Mouse (Mus musculus) common myeloid progenitor, adult 5-6 weeks (primary cell): ENCODE results near the gene Fem1b. TPM values are rescaled to one million over a fixed set of nuclear protein-coding genes. Genes with fewer than 3 reads are reported as not detected.
A peak's percentile ranks its signal among the peaks of the same experiment; 100 is the strongest.
"Not testable (repeated sequence)": the region's sequence is repeated elsewhere in the genome, so short reads cannot be mapped to it uniquely, and the experiment has no call there.

Experiments
- ATAC-seq: replicated peaks from 2 replicates; pipeline ENCODE4 v1.8.0; 2016; ENCODE audit warnings: low read depth, mild to moderate bottlenecking, moderate TSS enrichment, inconsistent platforms; ENCODE audit not compliant: poor library complexity, severe bottlenecking
- total RNA-seq: library from RNA; stranded (forward); fragments of 200-1000, 187-1606 nt; gene quantifications from 2 replicates; pipeline ENCODE4 v1.2.3, GENCODE M21; 2017

Fem1b gene
- total RNA-seq, 1 experiment from 2014 or later, result 67.7 TPM

GRCm38 (mm10) chr9:62828662-62829086 is 16.9 kb upstream of the Fem1b start:
- peak; percentile 97 for ATAC-seq

GRCm38 (mm10) chr9:62827939-62828652 is 16.4 kb upstream of the Fem1b start:
- peak; percentile 31 for ATAC-seq

- ATAC-seq, result no peak
Observed at GRCm38 (mm10) chr9:62826456-62826855, 14.7 kb upstream of the Fem1b start.

GRCm38 (mm10) chr9:62825791-62826393 is 14.2 kb upstream of the Fem1b start:
- no peak for ATAC-seq

- ATAC-seq, result no peak
Observed at GRCm38 (mm10) chr9:62821811-62822210, 10.1 kb upstream of the Fem1b start.

GRCm38 (mm10) chr9:62820829-62821228 is 9.1 kb upstream of the Fem1b start:
- no peak for ATAC-seq

- not testable (repeated sequence) for ATAC-seq
Observed at GRCm38 (mm10) chr9:62819910-62820309, 8.2 kb upstream of the Fem1b start.

GRCm38 (mm10) chr9:62819494-62819893 is 7.8 kb upstream of the Fem1b start:
- ATAC-seq, result no peak

GRCm38 (mm10) chr9:62817828-62818614 is 6.3 kb upstream of the Fem1b start:
- no peak for ATAC-seq

- peak; percentile 71 for ATAC-seq
Observed at GRCm38 (mm10) chr9:62817099-62817571, 5.4 kb upstream of the Fem1b start.

GRCm38 (mm10) chr9:62816323-62817098 is 4.8 kb upstream of the Fem1b start:
- no peak for ATAC-seq

GRCm38 (mm10) chr9:62814751-62815150 is 3.0 kb upstream of the Fem1b start:
- no peak for ATAC-seq

- no peak for ATAC-seq
Observed at GRCm38 (mm10) chr9:62812216-62813049, 699 bp upstream of the Fem1b start.

GRCm38 (mm10) chr9:62810543-62811515 is 905 bp downstream of the Fem1b start:
- peak; percentile 43 for ATAC-seq

GRCm38 (mm10) chr9:62810095-62810494 is 1.6 kb downstream of the Fem1b start:
- ATAC-seq, result no peak

GRCm38 (mm10) chr9:62799218-62799617 is 12.5 kb downstream of the Fem1b start:
- not testable (repeated sequence) for ATAC-seq

GRCm38 (mm10) chr9:62789856-62790255 is 21.9 kb downstream of the Fem1b start:
- no peak for ATAC-seq

GRCm38 (mm10) chr9:62786721-62787120 is 25.0 kb downstream of the Fem1b start:
- ATAC-seq, result no peak
